Mouse (Mus musculus) hematopoietic stem cell, adult 5-6 weeks (primary cell): Measurements from ENCODE around the gene 4930503B20Rik. TPM values are rescaled to one million over a fixed set of nuclear protein-coding genes. Genes with fewer than 3 reads are reported as not detected.

Experiments used
- ATAC-seq, 2 experiments: fragments of 125-278 bp in 1 of 2; replicated peaks in 1 of 2; 2 replicates each; pipeline ENCODE4 v1.8.0; 2016 to 2017; ENCODE audit warnings: inconsistent platforms in 2 of 2, mild to moderate bottlenecking in 2 of 2, moderate number of reproducible peaks in 2 of 2, low read depth in 1 of 2, moderate TSS enrichment in 1 of 2; ENCODE audit not compliant: low FRiP score in 2 of 2, poor library complexity in 2 of 2, severe bottlenecking in 2 of 2, insufficient read depth in 1 of 2, low TSS enrichment in 1 of 2
- total RNA-seq: library from RNA; stranded (forward); fragments of 172-1452, 232-1000 nt; gene quantifications from 2 replicates; pipeline ENCODE4 v1.2.3, GENCODE M21; 2017

Gene 4930503B20Rik
- not detected in 2 replicates for total RNA-seq

GRCm38 (mm10) chr3:146651217-146651616 is at the start of gene 4930503B20Rik:
4930503B20Rik (minus strand) TSS chr3:146651317.
- ATAC-seq = no peak

- ATAC-seq = no peak; a peak in 1 of 4 replicates
Observed at GRCm38 (mm10) chr3:146700051-146700450, 48.9 kb upstream of the 4930503B20Rik start.

GRCm38 (mm10) chr3:146698982-146699381 is 47.9 kb upstream of the 4930503B20Rik start:
- ATAC-seq = no peak

- no peak for ATAC-seq
Observed at GRCm38 (mm10) chr3:146692547-146692946, 41.4 kb upstream of the 4930503B20Rik start.

GRCm38 (mm10) chr3:146687121-146687725 is 36.1 kb upstream of the 4930503B20Rik start:
- ATAC-seq = no peak

- ATAC-seq = peak in 1 of 2 experiments; percentile 20; a peak in 2 of 4 replicates
Observed at GRCm38 (mm10) chr3:146686428-146686827, 35.3 kb upstream of the 4930503B20Rik start.

GRCm38 (mm10) chr3:146684811-146685675 is 33.9 kb upstream of the 4930503B20Rik start, which contains the start of gene Samd13:
Samd13 (minus strand) TSS chr3:146685592.
- ATAC-seq = peak; percentile 8 to 34; a peak in 1 of 4 replicates

- no peak for ATAC-seq
Observed at GRCm38 (mm10) chr3:146683095-146683494, 32.0 kb upstream of the 4930503B20Rik start.

- ATAC-seq = peak; percentile 30 to 68; a peak in 2 of 4 replicates
Observed at GRCm38 (mm10) chr3:146682140-146682651, 31.1 kb upstream of the 4930503B20Rik start.

- no peak for ATAC-seq
Observed at GRCm38 (mm10) chr3:146681696-146682095, 30.6 kb upstream of the 4930503B20Rik start.

- ATAC-seq = no peak
Observed at GRCm38 (mm10) chr3:146680625-146681024, 29.5 kb upstream of the 4930503B20Rik start.

GRCm38 (mm10) chr3:146679646-146680045 is 28.5 kb upstream of the 4930503B20Rik start:
- no peak for ATAC-seq

- ATAC-seq = no peak
Observed at GRCm38 (mm10) chr3:146676193-146676592, 25.1 kb upstream of the 4930503B20Rik start.

GRCm38 (mm10) chr3:146675101-146675500 is 24.0 kb upstream of the 4930503B20Rik start:
- no peak for ATAC-seq

- ATAC-seq = no peak
Observed at GRCm38 (mm10) chr3:146671121-146671520, 20.0 kb upstream of the 4930503B20Rik start.

GRCm38 (mm10) chr3:146661907-146662306 is 10.8 kb upstream of the 4930503B20Rik start:
- no peak for ATAC-seq

- ATAC-seq = no peak
Observed at GRCm38 (mm10) chr3:146661001-146661400, 9.9 kb upstream of the 4930503B20Rik start.

- ATAC-seq = no peak
Observed at GRCm38 (mm10) chr3:146659321-146659720, 8.2 kb upstream of the 4930503B20Rik start.
